Mouse (Mus musculus) heart, postnatal 25 days (tissue): Measurements from ENCODE around the gene A730049H05Rik. TPM values are rescaled to one million over a fixed set of nuclear protein-coding genes. Genes with fewer than 3 reads are reported as not detected.

Source experiments
- DNase-seq: peaks from one replicate; pipeline ENCODE4 v3.0.0; 2022; ENCODE audit warnings: low spot score
- intact Hi-C: fragments of 180-260 bp; cut with DNase I; formaldehyde crosslinking; loops from one replicate; pipeline ENCODE4 v1.15.1; 2025
- total RNA-seq, 2 experiments: library from RNA; stranded (reverse); gene quantifications; 2 replicates each; pipeline ENCODE4 v1.2.3; 2021

A730049H05Rik gene
- total RNA-seq, result under 1 TPM in 1 of 2 experiments, not detected in 1; 0.10 TPM

- no peak for DNase-seq
- intact Hi-C loops, result no loop called here
Observed at GRCm38 (mm10) chr6:92816311-92816751, at the start of gene A730049H05Rik. TSS of gene A730049H05Rik (plus strand) at chr6:92816478.

- DNase-seq, result no peak
- intact Hi-C loops, result no loop called here
Observed at GRCm38 (mm10) chr6:92776356-92776755, 39.9 kb upstream of the A730049H05Rik start.

GRCm38 (mm10) chr6:92779140-92779934 is 36.9 kb upstream of the A730049H05Rik start:
- DNase-seq, result no peak
- intact Hi-C loops, result no loop called here

GRCm38 (mm10) chr6:92779935-92780205 is 36.4 kb upstream of the A730049H05Rik start:
- intact Hi-C loops, result loop anchor here (10.0 kb wide), 2 partner anchors 945 to 1685 kb away; no protein-coding TSS in a partner anchor

GRCm38 (mm10) chr6:92781446-92781845 is 34.8 kb upstream of the A730049H05Rik start:
- intact Hi-C loops, result loop anchor here (10.0 kb wide), 2 partner anchors 943 to 1683 kb away; no protein-coding TSS in a partner anchor
- DNase-seq, result no peak

More at GRCm38 (mm10) chr6:92779935-92780205, 36.4 kb upstream of the A730049H05Rik start:
- no peak for DNase-seq

GRCm38 (mm10) chr6:92784782-92785181 is 31.5 kb upstream of the A730049H05Rik start:
- DNase-seq, result no peak
- intact Hi-C loops, result loop anchor here (5.0 to 10.0 kb wide), 3 partner anchors 93 to 1680 kb away; no protein-coding TSS in a partner anchor

GRCm38 (mm10) chr6:92786701-92787375 is 29.4 kb upstream of the A730049H05Rik start:
- no peak for DNase-seq
- intact Hi-C loops, result loop anchor here (1.0 to 10.0 kb wide), 6 partner anchors 90 to 1678 kb away; no protein-coding TSS in a partner anchor

DNA sequence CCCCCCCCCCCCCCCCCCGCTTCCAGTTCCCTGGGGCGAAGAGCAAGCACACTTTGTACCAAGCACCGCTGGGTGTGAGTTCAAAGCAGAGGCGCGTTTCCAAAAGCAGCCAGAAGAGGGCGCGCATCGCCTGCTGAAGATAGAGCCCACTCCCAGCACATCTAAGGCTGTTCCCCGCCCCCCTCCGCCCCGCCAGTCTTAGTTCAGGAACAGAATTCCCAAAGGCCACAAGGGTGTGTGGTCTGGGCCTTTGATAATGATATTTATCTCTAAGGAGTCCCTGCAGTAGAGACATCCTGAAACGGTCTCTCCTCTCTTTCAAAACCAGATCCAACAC is 28.9 kb upstream of the A730049H05Rik start:
- intact Hi-C loops, result loop anchor here (1.0 to 10.0 kb wide), 6 partner anchors 90 to 1677 kb away; no protein-coding TSS in a partner anchor
- DNase-seq, result peak; percentile 80

GRCm38 (mm10) chr6:92793804-92794203 is 22.5 kb upstream of the A730049H05Rik start:
- DNase-seq, result no peak
- intact Hi-C loops, result no loop called here

DNA sequence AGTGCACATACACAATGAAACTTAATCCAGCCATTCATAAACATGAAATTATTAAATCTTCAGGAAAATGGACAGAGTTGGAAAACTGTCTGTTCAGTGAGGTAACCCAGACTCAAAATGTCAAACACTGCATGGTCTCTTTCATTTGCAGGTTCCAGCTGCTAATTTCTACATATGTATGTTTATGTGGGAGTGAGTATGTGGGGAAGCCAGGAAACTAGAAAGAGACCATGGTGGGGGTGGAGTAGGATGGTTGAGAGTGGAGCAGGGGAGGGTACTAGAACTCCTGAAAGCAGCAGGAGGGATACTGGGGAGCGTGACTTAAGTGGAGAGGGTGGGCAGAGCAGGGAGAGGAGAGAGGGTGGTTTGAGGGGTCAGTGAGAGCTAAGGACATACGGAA is 14.8 kb upstream of the A730049H05Rik start:
- DNase-seq, result no peak
- intact Hi-C loops, result loop anchor here (5.0 kb wide), 1 partner anchor 36 kb away; no protein-coding TSS in a partner anchor

- DNase-seq, result no peak
- intact Hi-C loops, result loop anchor here (5.0 kb wide), 1 partner anchor 35 kb away; no protein-coding TSS in a partner anchor
Observed at GRCm38 (mm10) chr6:92802421-92802820, 13.9 kb upstream of the A730049H05Rik start.

DNA sequence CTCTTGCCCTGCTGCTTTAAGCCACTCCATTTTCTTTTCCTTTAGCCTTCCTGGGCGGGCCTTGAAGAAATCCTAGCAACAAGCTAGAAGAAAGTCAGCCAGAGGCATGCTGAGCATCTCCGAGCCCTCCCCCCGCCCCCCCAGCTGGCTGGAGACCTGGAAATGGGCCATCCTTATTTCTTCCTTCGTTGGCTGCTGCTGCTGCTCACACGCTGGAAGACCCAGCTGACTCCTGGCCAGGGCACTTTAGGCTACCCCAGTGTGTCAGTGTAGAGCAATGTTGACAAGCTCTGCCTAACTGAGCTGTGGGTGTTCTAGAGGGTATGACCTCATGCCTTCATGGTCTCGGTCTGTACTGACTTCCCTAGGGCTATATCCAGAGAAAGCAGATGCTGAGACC is 13.1 kb upstream of the A730049H05Rik start:
- peak; percentile 51 for DNase-seq
- intact Hi-C loops, result loop anchor here (5.0 kb wide), 1 partner anchor 34 kb away; no protein-coding TSS in a partner anchor

- no peak for DNase-seq
- intact Hi-C loops, result loop anchor here (5.0 kb wide), 1 partner anchor 33 kb away; no protein-coding TSS in a partner anchor
Observed at GRCm38 (mm10) chr6:92804254-92804971, 11.9 kb upstream of the A730049H05Rik start.

DNA sequence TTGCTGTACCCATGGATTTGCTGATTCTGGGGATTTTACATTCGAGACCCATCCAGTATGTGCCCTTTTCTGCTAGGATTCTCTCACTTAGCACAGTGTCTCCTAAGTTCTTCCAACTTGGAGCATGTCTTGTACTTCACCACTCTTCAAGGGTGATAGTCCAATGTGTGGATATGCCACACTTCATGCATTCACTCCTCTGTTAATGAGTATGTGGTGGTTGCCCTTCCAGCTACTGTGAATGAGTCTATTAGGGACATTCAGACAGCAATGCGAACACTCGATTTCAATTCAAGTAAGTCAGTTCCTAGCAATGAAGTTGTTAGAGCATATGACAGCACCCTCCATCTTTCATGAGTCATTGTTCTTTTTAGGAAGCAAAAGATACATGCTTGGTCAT is 6.5 kb upstream of the A730049H05Rik start:
- no peak for DNase-seq
- intact Hi-C loops, result no loop called here

GRCm38 (mm10) chr6:92810628-92811027 is 5.7 kb upstream of the A730049H05Rik start:
- intact Hi-C loops, result no loop called here
- DNase-seq, result no peak

GRCm38 (mm10) chr6:92811566-92811965 is 4.7 kb upstream of the A730049H05Rik start:
- intact Hi-C loops, result no loop called here
- no peak for DNase-seq

DNA sequence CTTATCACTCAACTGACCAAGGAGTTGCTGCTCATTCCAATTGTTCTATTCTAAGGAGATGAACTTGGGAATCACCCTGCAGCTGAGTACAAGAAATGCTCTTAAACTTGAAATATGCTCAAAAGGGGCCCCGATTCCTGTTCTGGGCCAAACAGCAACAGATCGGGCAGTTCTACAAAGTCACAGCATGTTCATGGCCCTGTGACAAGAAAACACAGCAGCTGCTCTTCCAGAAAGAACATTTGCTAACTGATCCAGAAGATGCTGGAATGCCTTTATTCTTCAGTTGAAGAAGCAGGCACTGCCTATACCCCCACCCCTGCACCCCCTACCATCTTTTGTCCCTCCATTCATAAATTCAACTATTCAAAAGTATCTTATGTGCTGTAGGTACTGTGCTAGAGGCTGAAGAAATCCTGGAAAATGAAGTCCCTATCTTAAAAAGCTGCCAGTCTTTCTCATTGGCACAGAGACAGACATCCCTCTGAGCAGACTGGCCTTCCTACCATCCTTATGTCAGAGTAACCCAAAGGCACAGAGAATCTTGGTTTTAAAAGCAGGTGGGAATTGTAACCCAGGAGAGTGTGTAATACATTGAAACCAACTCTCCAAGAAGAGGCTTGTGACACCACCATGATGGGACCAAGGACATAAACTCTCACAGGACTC is 3.4 kb upstream of the A730049H05Rik start:
- intact Hi-C loops, result no loop called here
- DNase-seq, result peak; percentile 8

DNA sequence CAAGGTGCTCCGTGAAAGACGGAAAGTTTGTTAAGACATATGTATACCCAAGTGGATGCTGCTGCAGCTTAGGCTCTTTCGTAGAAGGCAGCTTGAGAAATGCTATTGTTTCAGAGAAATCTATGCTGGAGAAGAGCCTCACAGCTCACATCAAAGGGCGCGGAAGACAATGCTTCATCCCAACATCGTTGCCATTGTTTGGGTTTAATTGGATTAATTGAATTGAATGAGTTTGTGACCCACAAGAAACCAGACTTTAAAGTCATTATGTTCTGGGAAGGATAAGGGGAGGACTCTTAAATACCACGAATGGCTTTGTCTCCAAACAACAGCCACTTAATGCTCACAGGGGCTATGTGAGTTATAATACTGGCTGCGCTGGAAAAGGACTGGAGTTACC is 1.4 kb downstream of the A730049H05Rik start:
- intact Hi-C loops, result no loop called here
- no peak for DNase-seq

DNA sequence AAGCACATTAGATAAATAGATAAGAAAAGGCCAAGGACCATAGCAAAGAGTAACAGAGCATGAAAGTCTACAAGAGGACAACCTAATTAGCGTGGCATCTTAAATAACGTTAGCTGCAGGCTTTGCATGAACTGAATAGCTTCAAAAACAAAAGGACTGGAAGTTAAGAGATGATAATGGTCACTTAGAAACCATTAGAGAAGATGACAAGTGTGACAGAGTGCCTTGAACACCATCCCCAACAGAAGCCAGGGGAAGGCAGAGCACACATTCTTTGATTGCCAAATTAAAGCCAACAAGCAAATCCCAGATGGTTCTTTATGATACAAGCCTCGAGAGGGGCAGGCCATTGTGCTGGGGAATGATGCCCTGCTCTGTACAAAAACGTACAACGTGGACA is 5.3 kb downstream of the A730049H05Rik start:
- DNase-seq, result no peak
- intact Hi-C loops, result no loop called here

GRCm38 (mm10) chr6:92822006-92822405 is 5.7 kb downstream of the A730049H05Rik start:
- no peak for DNase-seq
- intact Hi-C loops, result no loop called here
